In the genomic region with DNA sequence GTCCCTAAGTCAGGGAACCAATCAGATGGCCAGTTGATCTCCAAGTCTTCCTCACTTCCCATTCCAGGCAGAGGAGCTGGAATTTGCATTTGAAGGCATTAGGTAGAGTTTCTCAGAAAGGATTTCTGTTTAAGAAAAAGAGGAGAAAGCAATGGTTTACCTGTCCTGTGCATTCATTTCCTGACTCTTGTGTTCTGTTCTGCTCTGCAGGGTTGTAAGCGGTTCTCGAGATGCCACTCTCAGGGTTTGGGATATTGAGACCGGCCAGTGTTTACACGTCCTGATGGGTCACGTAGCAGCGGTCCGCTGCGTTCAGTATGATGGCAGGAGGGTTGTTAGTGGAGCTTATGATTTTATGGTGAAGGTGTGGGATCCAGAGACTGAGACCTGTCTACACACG, we compare ENCODE assay signal across 15 mouse cellular contexts.
"Had no signal": no experiment of that assay in that cellular context is flagged by ENCODE, and none has a peak within 500 bp of the region (broad histone marks: within the 10 kb centered on the region; RNA-seq: fewer than 3 reads in every experiment).

No protein-coding gene starts in this region.

- H3K27ac ChIP-seq: liver, embryonic 15.5 days; lung, embryonic 15.5 days; macrophage; midbrain, embryonic 12.5 days; neural tube, embryonic 12.5 days had no signal

- H3K4me1 ChIP-seq: liver, embryonic 15.5 days; lung, embryonic 15.5 days; megakaryocyte, embryonic 14.5 days; midbrain, embryonic 12.5 days; neural tube, embryonic 12.5 days had no signal

- DNase-seq: liver, postnatal 0 days; lung, adult 2 months; lung, postnatal 14 days; lung, postnatal 36 days; midbrain, embryonic 14.5 days; right cerebral cortex, postnatal 14 days; thymus, adult 18-20 months; thymus, postnatal 14 days; thymus, postnatal 36 days had no signal

- H3K4me3 ChIP-seq: liver, embryonic 15.5 days; lung, embryonic 15.5 days; megakaryocyte, embryonic 14.5 days; midbrain, embryonic 12.5 days; neural tube, embryonic 12.5 days had no signal
